ENCODE assay signal across 19 mouse cellular contexts in the genomic region with DNA sequence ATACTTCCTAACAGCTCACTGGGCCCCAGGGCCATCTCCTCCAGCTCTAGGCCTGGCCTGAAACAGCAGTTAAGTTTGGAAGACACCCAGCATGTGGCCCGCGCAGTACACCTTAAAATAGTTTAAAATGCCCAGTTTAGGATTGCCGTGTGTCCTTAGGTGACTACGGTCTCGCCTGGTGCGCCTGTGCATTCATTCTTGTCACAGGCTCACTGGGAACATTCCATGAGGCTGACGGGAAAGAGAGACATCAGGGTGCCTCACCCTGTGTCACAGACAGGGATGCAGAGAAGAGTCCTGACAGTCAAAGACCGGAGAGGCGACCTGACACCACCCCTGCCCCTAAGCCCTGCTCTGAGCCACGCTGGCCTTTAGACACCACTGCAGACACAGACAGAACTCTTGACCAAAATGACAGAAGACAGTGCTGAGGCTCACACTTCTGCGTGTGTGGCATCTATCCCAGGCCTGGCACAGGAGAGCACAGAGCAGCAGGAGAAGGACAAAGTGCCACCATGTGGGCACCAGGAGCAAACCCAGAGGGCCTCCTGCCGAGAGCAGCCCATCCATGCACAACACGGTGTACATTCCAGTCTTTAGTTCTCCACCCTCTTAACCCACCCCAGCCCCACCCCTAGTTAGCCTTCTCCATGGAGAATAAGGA. TPM values are rescaled to one million over a fixed set of nuclear protein-coding genes. Genes with fewer than 3 reads are reported as not detected.
DNase-seq lines count a peak whose midpoint lies in the region; ATAC-seq and TF ChIP-seq lines count a peak whose summit lies in the region.
"Had no signal": no experiment of that assay in that cellular context is flagged by ENCODE, and none has a peak within 500 bp of the region (broad histone marks: within the 10 kb centered on the region; RNA-seq: fewer than 3 reads in every experiment).

No protein-coding gene starts in this region.

- no peak overlapping the region for H3K4me2 ChIP-seq in kidney, embryonic 16.5 days (replicated peaks; ENCODE audit: low read depth, low read length)
- H3K4me2 ChIP-seq: forebrain, embryonic 12.5 days; heart, embryonic 15.5 days; hindbrain, embryonic 13.5 days; intestine, embryonic 15.5 days; limb, embryonic 13.5 days; neural tube, embryonic 12.5 days had no signal

- no peak for ATAC-seq in kidney, embryonic 16.5 days (ENCODE audit: low FRiP score, low TSS enrichment)
- ATAC-seq: activated CD4-positive, CD25-positive, alpha-beta regulatory T cell, adult 4 months; intestine, embryonic 15.5 days had no signal

- no peak; the same call in 1 of the 2 replicates for TF ChIP-seq CTCF in gastrocnemius, adult 2 months (IDR thresholded peaks at IDR 0.05)
- no peak for TF ChIP-seq CTCF in kidney, adult 2 months (conservative IDR thresholded peaks at IDR 0.05; ENCODE audit: insufficient read depth, insufficient read length, low read depth, low read length)

- no peaks in the 10 kb centered on the region for H3K9me3 ChIP-seq in kidney, embryonic 16.5 days (ENCODE audit: low read length)
- H3K9me3 ChIP-seq: forebrain, embryonic 12.5 days; heart, embryonic 15.5 days; hindbrain, embryonic 13.5 days; intestine, embryonic 15.5 days; limb, embryonic 13.5 days; neural tube, embryonic 12.5 days had no signal

- TF ChIP-seq POLR2A in kidney, adult 2 months (IDR thresholded peaks at IDR 0.05; ENCODE audit: low read depth, low read length): no peak

- H3K36me3 ChIP-seq in kidney, adult 2 months (ENCODE audit: control insufficient read depth, insufficient read depth, low read length): peaks cover 3% of the 10 kb centered on the region
- H3K36me3 ChIP-seq in kidney, embryonic 16.5 days (ENCODE audit: insufficient read depth, low read length): peaks cover 10% of the 10 kb centered on the region
- H3K36me3 ChIP-seq: intestine, embryonic 15.5 days had no signal

- no peak overlapping the region for H3K9ac ChIP-seq in kidney, embryonic 16.5 days (replicated peaks; ENCODE audit: low read length)
- H3K9ac ChIP-seq: forebrain, embryonic 12.5 days; heart, embryonic 15.5 days; hindbrain, embryonic 13.5 days; intestine, embryonic 15.5 days; limb, embryonic 13.5 days; neural tube, embryonic 12.5 days had no signal

- H3K27ac ChIP-seq in gastrocnemius, adult 2 months: peak overlapping the region; percentile 74
- H3K27ac ChIP-seq in kidney, adult 2 months (ENCODE audit: insufficient read depth, low read depth, low read length): no peak overlapping the region
- no peak overlapping the region for H3K27ac ChIP-seq in kidney, embryonic 16.5 days (ENCODE audit: low read length)
- H3K27ac ChIP-seq: forebrain, embryonic 12.5 days; heart, embryonic 15.5 days; intestine, embryonic 15.5 days; left cerebral cortex, adult 2 months; limb, embryonic 13.5 days; neural tube, embryonic 12.5 days had no signal

- H3K4me1 ChIP-seq in kidney, adult 2 months (ENCODE audit: control insufficient read depth, insufficient read depth, low read length): no peaks in the 10 kb centered on the region
- peaks cover 7% of the 10 kb centered on the region for H3K4me1 ChIP-seq in kidney, embryonic 16.5 days (ENCODE audit: insufficient read depth, low read length)
- H3K4me1 ChIP-seq: intestine, embryonic 15.5 days had no signal

- WGBS in kidney, adult 2 months: 80% methylated on average over 13 of the region's 13 CpGs
- WGBS in kidney, embryonic 16.5 days: 86% methylated on average over 13 of the region's 13 CpGs

- no peak overlapping the region for H3K4me3 ChIP-seq in gastrocnemius, adult 2 months
- no peak overlapping the region for H3K4me3 ChIP-seq in kidney, adult 2 months (ENCODE audit: insufficient read depth, low read depth, low read length)
- H3K4me3 ChIP-seq in kidney, embryonic 16.5 days (ENCODE audit: low read length): no peak overlapping the region
- H3K4me3 ChIP-seq: forebrain, embryonic 12.5 days; heart, embryonic 15.5 days; hindbrain, embryonic 13.5 days; intestine, embryonic 15.5 days; left cerebral cortex, adult 2 months; limb, embryonic 13.5 days; neural tube, embryonic 12.5 days had no signal

- intact Hi-C loops in gastrocnemius, adult 2 months (cut with DNase I): no loop called here

- no peaks in the 10 kb centered on the region for H3K27me3 ChIP-seq in kidney, adult 2 months (replicated peaks; ENCODE audit: control insufficient read depth, insufficient read depth, low read length)
- H3K27me3 ChIP-seq in kidney, embryonic 16.5 days (ENCODE audit: insufficient read depth, low read length): no peaks in the 10 kb centered on the region
- H3K27me3 ChIP-seq: forebrain, embryonic 12.5 days; heart, embryonic 15.5 days; hindbrain, embryonic 13.5 days; intestine, embryonic 15.5 days; limb, embryonic 13.5 days; neural tube, embryonic 12.5 days had no signal

- DNase-seq in gastrocnemius, adult 2 months: peak; percentile 71
- no peak for DNase-seq in gastrocnemius, postnatal 4 days (ENCODE audit: low spot score in 2 of 2)
- peak; percentile 48 for DNase-seq in kidney, adult 2 months
- DNase-seq in cerebellum, adult 9-10 months: peak; percentile 46
- peak; percentile 32 to 44 for DNase-seq in cerebellum, postnatal 36 days
- no peak for DNase-seq in right cerebral cortex, postnatal 36 days (ENCODE audit: low spot score in 2 of 2)
- DNase-seq: adrenal gland, postnatal 25 days; embryo, embryonic 11 days; kidney, postnatal 10 days; lung, postnatal 14 days had no signal

RNA-seq across cellular contexts. Expression of gene Lpin1, which starts 58.5 kb away (rescaled TPM):
- 100 to 1,000 TPM; 279 to 395 TPM for total RNA-seq in gastrocnemius, adult 2 months (2021)
- 10 to 100 TPM; 24.8 to 27.1 TPM for total RNA-seq in gastrocnemius, postnatal 4 days (2021)
- polyA plus RNA-seq in kidney, adult 2 months (2012; rRNA removed): 33.5 and 34.2 TPM in 2 replicates
- polyA plus RNA-seq in kidney, embryonic 16.5 days (2015; fragmentation: Nextera tagmentation; extraction: Ambion mirVana): 5.7 and 6.8 TPM in 2 replicates

Comparison
In these comparisons a context has a peak if more than half of its experiments do, and no peak if none do; other contexts are left out.
1. DNase-seq: peak in gastrocnemius, adult 2 months (single experiment), kidney, adult 2 months (single experiment), cerebellum, adult 9-10 months (single experiment) and cerebellum, postnatal 36 days (2 of 2); none in gastrocnemius, postnatal 4 days (0 of 2) and right cerebral cortex, postnatal 36 days (0 of 2).
2. RNA of gene Lpin1, which starts 58.5 kb away (total RNA-seq): 279 to 395 TPM in gastrocnemius, adult 2 months; 24.8 to 27.1 TPM in gastrocnemius, postnatal 4 days; every median in the first group is over 4 times any median in the second.